Mouse (Mus musculus): Measurements from ENCODE around the gene Myo10. TPM values are rescaled to one million over a fixed set of nuclear protein-coding genes. Genes with fewer than 3 reads are reported as not detected.

Myo10 gene
- polyA plus RNA-seq, 1 experiment = 20.8 TPM

DNA sequence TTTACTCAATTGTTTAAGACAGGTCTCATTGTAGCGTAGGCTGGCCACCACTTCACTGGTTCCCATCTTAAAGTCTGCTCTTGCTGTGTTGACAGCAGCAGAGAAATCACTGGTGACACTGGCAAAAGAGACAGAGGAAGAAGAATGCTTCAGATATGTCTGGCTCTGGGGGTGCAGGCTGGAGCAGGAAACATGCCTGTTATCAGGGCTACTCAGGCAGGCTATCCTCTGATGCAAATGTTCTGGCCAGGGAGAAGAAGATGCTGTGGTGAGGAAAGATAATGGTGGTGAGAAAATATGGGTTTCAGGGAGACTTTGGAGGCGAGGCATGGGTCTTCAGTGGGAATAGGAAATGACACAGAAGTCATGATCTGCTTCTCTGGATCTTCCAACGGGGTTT is 13.6 kb upstream of the Myo10 start:
- 69% methylated on average over 3 of the region's 3 CpGs for WGBS
- H3K27me3 ChIP-seq (ENCODE audit: control insufficient read depth, insufficient read depth, low read length) = no peaks in the 10 kb centered on the region
- no peak overlapping the region for H3K4me3 ChIP-seq (ENCODE audit: low read depth, low read length)
- TF ChIP-seq CTCF (IDR thresholded peaks at IDR 0.05; ENCODE audit: extremely low read depth, insufficient read length, insufficient replicate concordance, low read depth, low read length) (no peak), POLR2A (IDR thresholded peaks at IDR 0.05; ENCODE audit: low read depth, low read length) (no peak)
- H3K4me1 ChIP-seq (ENCODE audit: control insufficient read depth, insufficient read depth, insufficient read length, low read length) = no peaks in the 10 kb centered on the region; the same call in 1 of the 2 replicates
- H3K27ac ChIP-seq (ENCODE audit: insufficient read depth, low read depth, low read length) = no peak overlapping the region
- no peaks in the 10 kb centered on the region for H3K36me3 ChIP-seq (ENCODE audit: control insufficient read depth, insufficient read depth, low read length)

GRCm38 (mm10) chr15:25609253-25609652 is 13.1 kb upstream of the Myo10 start:
- Histone ChIP-seq H3K4me3 (ENCODE audit: low read depth, low read length) (no peak overlapping the region), H3K27me3 (ENCODE audit: control insufficient read depth, insufficient read depth, low read length) (no peaks in the 10 kb centered on the region), H3K36me3 (ENCODE audit: control insufficient read depth, insufficient read depth, low read length) (no peaks in the 10 kb centered on the region), H3K27ac (ENCODE audit: insufficient read depth, low read depth, low read length) (no peak overlapping the region), H3K4me1 (ENCODE audit: control insufficient read depth, insufficient read depth, insufficient read length, low read length) (no peaks in the 10 kb centered on the region; the same call in 1 of the 2 replicates)
- 56% methylated on average over 10 of the region's 10 CpGs for WGBS
- no peak for TF ChIP-seq CTCF (IDR thresholded peaks at IDR 0.05; ENCODE audit: extremely low read depth, insufficient read length, insufficient replicate concordance, low read depth, low read length)
- no peak for TF ChIP-seq POLR2A (IDR thresholded peaks at IDR 0.05; ENCODE audit: low read depth, low read length)

DNA sequence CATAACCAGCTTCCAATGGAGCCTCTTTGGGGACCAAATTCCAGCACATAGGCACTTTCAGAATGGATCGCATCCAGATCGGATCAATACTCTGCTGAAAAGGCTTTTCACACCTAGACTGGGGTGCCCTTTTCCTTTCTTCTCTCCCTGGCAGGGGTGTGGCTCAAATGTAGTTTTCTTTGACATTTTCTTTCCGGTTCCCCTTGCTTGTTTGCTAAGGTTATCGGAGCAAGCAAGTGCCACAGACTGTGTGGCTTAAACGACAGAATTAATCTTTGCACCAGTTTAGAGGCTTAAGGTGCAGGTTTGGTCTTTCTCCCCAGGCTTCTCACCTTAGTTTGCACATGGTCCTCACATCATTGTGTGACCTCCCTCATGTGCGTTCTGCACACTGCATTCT is 11.1 kb upstream of the Myo10 start:
- H3K4me1 ChIP-seq (ENCODE audit: control insufficient read depth, insufficient read depth, insufficient read length, low read length) = no peaks in the 10 kb centered on the region; the same call in 1 of the 2 replicates
- no peaks in the 10 kb centered on the region for H3K27me3 ChIP-seq (ENCODE audit: control insufficient read depth, insufficient read depth, low read length)
- H3K27ac ChIP-seq (ENCODE audit: insufficient read depth, low read depth, low read length) = no peak overlapping the region
- H3K36me3 ChIP-seq (ENCODE audit: control insufficient read depth, insufficient read depth, low read length) = no peaks in the 10 kb centered on the region
- no peak overlapping the region for H3K4me3 ChIP-seq (ENCODE audit: low read depth, low read length)
- TF ChIP-seq POLR2A (IDR thresholded peaks at IDR 0.05; ENCODE audit: low read depth, low read length) = no peak
- TF ChIP-seq CTCF (IDR thresholded peaks at IDR 0.05; ENCODE audit: extremely low read depth, insufficient read length, insufficient replicate concordance, low read depth, low read length) = no peak
- 30% methylated on average over 6 of the region's 6 CpGs for WGBS

DNA sequence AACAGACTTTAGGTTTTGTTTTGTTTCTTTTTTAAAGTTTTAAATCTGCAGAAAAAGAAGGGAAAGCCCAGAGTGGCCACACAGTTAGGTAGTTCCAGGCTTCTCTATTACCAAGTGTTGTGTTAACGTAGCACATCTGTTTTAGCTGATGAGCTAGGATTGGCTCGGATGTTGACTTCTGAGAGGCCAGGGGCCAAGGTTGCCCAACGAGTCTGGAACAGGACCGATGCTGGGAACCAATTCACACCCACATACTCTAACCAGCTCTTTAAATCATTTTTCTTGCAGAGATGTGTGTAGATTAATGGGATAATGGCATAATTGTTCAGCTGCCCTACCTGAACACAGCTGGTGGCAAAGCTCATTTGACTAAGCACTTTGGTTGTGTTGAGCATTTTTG is 1.8 kb upstream of the Myo10 start:
- TF ChIP-seq CTCF (IDR thresholded peaks at IDR 0.05; ENCODE audit: extremely low read depth, insufficient read length, insufficient replicate concordance, low read depth, low read length) (no peak), POLR2A (IDR thresholded peaks at IDR 0.05; ENCODE audit: low read depth, low read length) (no peak)
- WGBS = 55% methylated on average over 4 of the region's 4 CpGs
- H3K4me3 ChIP-seq (ENCODE audit: low read depth, low read length) = no peak overlapping the region
- H3K36me3 ChIP-seq (ENCODE audit: control insufficient read depth, insufficient read depth, low read length) = no peaks in the 10 kb centered on the region
- no peaks in the 10 kb centered on the region for H3K27me3 ChIP-seq (ENCODE audit: control insufficient read depth, insufficient read depth, low read length)
- peaks cover 12% of the 10 kb centered on the region; the same call in 1 of the 2 replicates for H3K4me1 ChIP-seq (ENCODE audit: control insufficient read depth, insufficient read depth, insufficient read length, low read length)
- no peak overlapping the region for H3K27ac ChIP-seq (ENCODE audit: insufficient read depth, low read depth, low read length)

DNA sequence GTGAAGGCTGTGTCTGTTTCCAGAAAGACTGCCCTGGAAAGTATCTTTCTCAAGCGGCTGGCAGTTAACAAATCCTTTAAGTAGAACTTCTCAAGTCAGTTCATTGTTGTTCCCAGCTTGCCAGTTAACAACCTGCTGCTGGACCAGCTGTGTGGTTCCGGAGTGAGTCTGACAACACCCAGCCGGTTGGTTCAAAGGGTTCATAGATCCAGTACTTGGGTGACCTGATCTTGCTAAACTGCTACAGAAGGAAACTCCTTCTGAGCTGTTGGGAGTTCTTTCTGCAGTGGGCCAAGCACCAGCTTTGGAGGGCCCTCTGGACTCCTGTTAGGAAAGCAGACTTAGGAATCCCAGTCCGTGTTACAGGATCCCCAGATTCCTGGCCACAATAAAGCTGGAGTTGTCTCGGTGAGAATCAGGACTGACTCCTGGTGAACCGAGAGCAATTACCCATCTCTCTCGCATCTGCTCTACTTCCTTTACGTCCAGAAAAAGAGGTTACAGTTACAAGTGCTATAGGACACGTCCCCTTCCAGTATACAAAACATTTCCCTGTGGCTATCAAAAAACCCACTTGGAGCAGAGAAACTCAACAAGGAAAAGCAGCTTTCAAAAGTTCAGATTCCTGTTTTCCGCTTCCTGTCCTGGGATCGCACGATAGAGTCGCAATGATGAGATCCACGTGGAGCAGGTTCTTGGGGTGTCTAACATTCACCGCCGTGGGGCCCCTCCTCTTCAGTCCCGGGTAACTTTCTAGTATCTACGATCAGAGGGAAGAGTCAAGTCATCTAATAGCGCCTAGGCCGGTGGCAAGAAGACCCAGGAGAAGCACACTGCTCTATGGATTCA is 750 bp upstream of the Myo10 start:
- Histone ChIP-seq H3K4me1 (ENCODE audit: control insufficient read depth, insufficient read depth, insufficient read length, low read length) (peaks cover 14% of the 10 kb centered on the region; the same call in 1 of the 2 replicates), H3K36me3 (ENCODE audit: control insufficient read depth, insufficient read depth, low read length) (no peaks in the 10 kb centered on the region), H3K27me3 (ENCODE audit: control insufficient read depth, insufficient read depth, low read length) (no peaks in the 10 kb centered on the region), H3K4me3 (ENCODE audit: low read depth, low read length) (peak overlapping the region; percentile 59), H3K27ac (ENCODE audit: insufficient read depth, low read depth, low read length) (peak overlapping the region; percentile 44)
- WGBS = 6% methylated on average over 20 of the region's 20 CpGs
- TF ChIP-seq POLR2A (IDR thresholded peaks at IDR 0.05; ENCODE audit: low read depth, low read length) = no peak; the same call in 1 of the 2 replicates
- TF ChIP-seq CTCF (IDR thresholded peaks at IDR 0.05; ENCODE audit: extremely low read depth, insufficient read length, insufficient replicate concordance, low read depth, low read length) = no peak

DNA sequence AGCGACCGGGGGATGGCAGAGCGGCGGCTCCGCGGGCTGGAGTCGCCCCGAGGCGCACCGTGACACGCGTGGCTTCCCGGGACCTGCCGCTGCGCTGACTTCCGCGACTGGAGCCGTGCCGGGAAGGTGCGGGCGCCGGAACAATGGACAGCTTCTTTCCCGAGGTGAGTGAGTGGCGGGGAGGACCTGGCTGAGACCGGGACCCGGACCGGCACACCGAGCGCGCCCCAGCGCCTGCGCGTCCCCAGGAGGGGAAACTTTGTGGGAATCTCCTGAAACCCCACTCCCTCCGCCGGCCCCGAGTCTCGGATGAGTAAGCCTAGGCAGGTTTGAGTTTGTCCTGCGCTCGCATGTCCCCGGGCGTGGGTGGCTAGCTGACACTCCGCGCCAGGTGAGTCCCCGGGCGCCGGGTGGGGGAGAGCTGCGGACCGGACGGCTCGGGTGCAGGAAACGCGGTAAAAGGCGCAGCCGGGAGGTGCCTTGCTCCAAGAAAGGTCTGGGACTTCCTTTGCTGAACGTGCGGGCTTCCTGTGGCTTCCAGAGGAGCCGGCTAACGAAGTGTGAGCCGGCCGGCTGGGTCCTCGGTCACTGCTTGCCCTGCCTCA is 644 bp downstream of the Myo10 start:
- under 1% methylated on average over 61 of the region's 61 CpGs for WGBS
- Histone ChIP-seq H3K4me3 (ENCODE audit: low read depth, low read length) (peak overlapping the region; percentile 84), H3K36me3 (ENCODE audit: control insufficient read depth, insufficient read depth, low read length) (no peaks in the 10 kb centered on the region), H3K27me3 (ENCODE audit: control insufficient read depth, insufficient read depth, low read length) (no peaks in the 10 kb centered on the region), H3K4me1 (ENCODE audit: control insufficient read depth, insufficient read depth, insufficient read length, low read length) (peaks cover 14% of the 10 kb centered on the region; the same call in 1 of the 2 replicates), H3K27ac (ENCODE audit: insufficient read depth, low read depth, low read length) (peak overlapping the region; percentile 79)
- TF ChIP-seq POLR2A (IDR thresholded peaks at IDR 0.05; ENCODE audit: low read depth, low read length) = no peak
- no peak for TF ChIP-seq CTCF (IDR thresholded peaks at IDR 0.05; ENCODE audit: extremely low read depth, insufficient read length, insufficient replicate concordance, low read depth, low read length)

GRCm38 (mm10) chr15:25623556-25624180 is 1.3 kb downstream of the Myo10 start:
- WGBS = 5% methylated on average over 9 of the region's 9 CpGs
- H3K4me1 ChIP-seq (ENCODE audit: control insufficient read depth, insufficient read depth, insufficient read length, low read length) = peaks cover 14% of the 10 kb centered on the region; the same call in 1 of the 2 replicates
- peak overlapping the region; percentile 84 for H3K4me3 ChIP-seq (ENCODE audit: low read depth, low read length)
- H3K27ac ChIP-seq (ENCODE audit: insufficient read depth, low read depth, low read length) = peak overlapping the region; percentile 79
- no peaks in the 10 kb centered on the region for H3K36me3 ChIP-seq (ENCODE audit: control insufficient read depth, insufficient read depth, low read length)
- TF ChIP-seq CTCF (IDR thresholded peaks at IDR 0.05; ENCODE audit: extremely low read depth, insufficient read length, insufficient replicate concordance, low read depth, low read length) (no peak), POLR2A (IDR thresholded peaks at IDR 0.05; ENCODE audit: low read depth, low read length) (no peak)
- H3K27me3 ChIP-seq (ENCODE audit: control insufficient read depth, insufficient read depth, low read length) = no peaks in the 10 kb centered on the region

Measured in small intestine, adult 2 months (tissue).